Mouse (Mus musculus) megakaryocyte progenitor cell, adult 5-6 weeks (primary cell): ENCODE data around the gene Exoc7. TPM values are rescaled to one million over a fixed set of nuclear protein-coding genes. Genes with fewer than 3 reads are reported as not detected.

Experiments used
- ATAC-seq: replicated peaks from 2 replicates; pipeline ENCODE4 v1.8.0; 2016; ENCODE audit warnings: mild to moderate bottlenecking, moderate TSS enrichment, inconsistent platforms; ENCODE audit not compliant: poor library complexity
- total RNA-seq, 2 experiments: library from RNA; stranded (forward) in 1 of 2; stranded (reverse) in 1 of 2; fragments of 157-497, 149-512 nt in 1 of 2; fragments of 200-1000 nt in 1 of 2; gene quantifications; 2 replicates each; pipeline versions ENCODE4 v1.2.3 to v1.2.4; 2015 to 2017

Gene Exoc7
- total RNA-seq, 2 experiments from 2014 or later: 22.1 to 29.1 TPM

- peak; percentile 97 for ATAC-seq
Measured at GRCm38 (mm10) chr11:116318719-116319659, 12.0 kb upstream of the Exoc7 start.

GRCm38 (mm10) chr11:116312359-116312758 is 5.3 kb upstream of the Exoc7 start:
- no peak for ATAC-seq

- ATAC-seq: no peak
Measured at GRCm38 (mm10) chr11:116311169-116311568, 4.1 kb upstream of the Exoc7 start.

- ATAC-seq: peak; percentile 60
Measured at GRCm38 (mm10) chr11:116309601-116310000, 2.6 kb upstream of the Exoc7 start.

GRCm38 (mm10) chr11:116307762-116308531 is 914 bp upstream of the Exoc7 start:
- peak; percentile 52 for ATAC-seq

- ATAC-seq: peak; percentile 89
Measured at GRCm38 (mm10) chr11:116306126-116306982, 679 bp downstream of the Exoc7 start.

GRCm38 (mm10) chr11:116305423-116305822 is 1.6 kb downstream of the Exoc7 start:
- no peak for ATAC-seq

- no peak for ATAC-seq
Measured at GRCm38 (mm10) chr11:116298621-116299020, 8.4 kb downstream of the Exoc7 start.

- no peak for ATAC-seq
Measured at GRCm38 (mm10) chr11:116298221-116298620, 8.8 kb downstream of the Exoc7 start.

GRCm38 (mm10) chr11:116297017-116297416 is 10.0 kb downstream of the Exoc7 start:
- no peak for ATAC-seq

- ATAC-seq: no peak
Measured at GRCm38 (mm10) chr11:116296191-116296734, 10.8 kb downstream of the Exoc7 start.

GRCm38 (mm10) chr11:116294319-116294718 is 12.7 kb downstream of the Exoc7 start:
- ATAC-seq: peak; percentile 78

- ATAC-seq: 0 out of 2 replicates have a peak, but pooled peaks have one; percentile 29
Measured at GRCm38 (mm10) chr11:116293538-116294137, 13.4 kb downstream of the Exoc7 start.

- ATAC-seq: no peak
Measured at GRCm38 (mm10) chr11:116292401-116292800, 14.6 kb downstream of the Exoc7 start.

- no peak for ATAC-seq
Measured at GRCm38 (mm10) chr11:116290556-116290955, 16.5 kb downstream of the Exoc7 start.

GRCm38 (mm10) chr11:116287351-116287750 is 19.7 kb downstream of the Exoc7 start:
- no peak for ATAC-seq

GRCm38 (mm10) chr11:116285770-116286191 is 21.3 kb downstream of the Exoc7 start:
- no peak for ATAC-seq

- no peak for ATAC-seq
Measured at GRCm38 (mm10) chr11:116283982-116284381, 23.1 kb downstream of the Exoc7 start.

GRCm38 (mm10) chr11:116282912-116283521 is 24.0 kb downstream of the Exoc7 start:
- no peak for ATAC-seq

- ATAC-seq: peak; percentile 40
Measured at GRCm38 (mm10) chr11:116282089-116282488, 24.9 kb downstream of the Exoc7 start.
